Mouse (Mus musculus) E14TG2a.4 (cell line): Measurements from ENCODE around the gene Plekhg5.

Source experiments
- H3K27me3 ChIP-seq: 2 replicates; pipeline ENCODE4 v1.6.1; 2014; ENCODE audit warnings: low read length, control low read depth; ENCODE audit not compliant: insufficient read depth
- H3K36me3 ChIP-seq: 2 replicates; pipeline ENCODE4 v1.6.1; 2014; ENCODE audit warnings: low read length, control low read depth; ENCODE audit not compliant: insufficient read depth
- H3K4me1 ChIP-seq: replicated peaks from 2 replicates; pipeline ENCODE4 v1.6.1; 2014; ENCODE audit warnings: low read depth, low read length, control low read depth
- H3K4me3 ChIP-seq: replicated peaks from 2 replicates; pipeline ENCODE4 v1.5.1; 2014; ENCODE audit warnings: mild to moderate bottlenecking, low read length
- H3K9me3 ChIP-seq: 2 replicates; pipeline ENCODE4 v1.6.1; 2014; ENCODE audit warnings: low read length, control low read depth
- CTCF ChIP-seq: conservative IDR thresholded peaks from 2 replicates; pipeline ENCODE4 v1.5.1; 2014; ENCODE audit warnings: low read length
- NANOG ChIP-seq: IDR thresholded peaks from 2 replicates; pipeline ENCODE4 v1.6.1; 2014; ENCODE audit warnings: borderline replicate concordance, low read length, mixed read lengths
- POU5F1 ChIP-seq: IDR thresholded peaks from 2 replicates; pipeline ENCODE4 v1.6.1; 2014; ENCODE audit warnings: low read length, borderline replicate concordance

Plekhg5 gene

GRCm38 (mm10) chr4:152072121-152072601 is at the start of gene Plekhg5:
Plekhg5 (plus strand) TSS chr4:152072498.
- 0 out of 2 replicates have a peak within 1 kb of the TSS, but pooled peaks have one; percentile 7 for H3K4me3 ChIP-seq
- H3K27me3 ChIP-seq, result peaks cover 18% of the 10 kb centered on the region
- TF ChIP-seq NANOG (no peak), POU5F1 (no peak), CTCF (no peak)
- no peaks in the 10 kb centered on the region for H3K9me3 ChIP-seq
- H3K36me3 ChIP-seq, result no peaks in the 10 kb centered on the region
- H3K4me1 ChIP-seq, result peaks cover 37% of the 10 kb centered on the region

DNA sequence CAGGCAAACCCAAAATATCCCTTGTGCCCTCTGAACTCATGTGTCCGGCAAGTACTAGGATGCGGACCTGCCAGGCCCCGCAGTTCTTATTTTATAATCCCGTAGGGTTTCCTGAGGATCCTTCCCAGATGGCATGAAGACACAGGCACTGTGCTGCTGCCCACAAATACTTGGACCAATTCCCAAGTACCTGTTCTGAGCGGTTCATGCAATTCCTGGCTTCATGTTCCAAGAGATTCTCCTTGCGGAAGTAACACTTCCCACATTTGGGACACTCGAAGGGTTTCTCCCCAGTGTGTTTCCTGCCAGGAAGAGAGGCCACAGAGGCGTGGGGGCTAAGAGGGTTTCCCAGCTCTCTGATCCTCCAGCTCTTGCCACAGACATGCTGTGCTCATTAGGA is 49.8 kb upstream of the Plekhg5 start:
- peaks cover 81% of the 10 kb centered on the region for H3K4me1 ChIP-seq
- H3K9me3 ChIP-seq, result no peaks in the 10 kb centered on the region
- H3K4me3 ChIP-seq, result no peak overlapping the region
- no peaks in the 10 kb centered on the region for H3K27me3 ChIP-seq
- H3K36me3 ChIP-seq, result peaks cover 92% of the 10 kb centered on the region
- TF ChIP-seq NANOG, result no peak

DNA sequence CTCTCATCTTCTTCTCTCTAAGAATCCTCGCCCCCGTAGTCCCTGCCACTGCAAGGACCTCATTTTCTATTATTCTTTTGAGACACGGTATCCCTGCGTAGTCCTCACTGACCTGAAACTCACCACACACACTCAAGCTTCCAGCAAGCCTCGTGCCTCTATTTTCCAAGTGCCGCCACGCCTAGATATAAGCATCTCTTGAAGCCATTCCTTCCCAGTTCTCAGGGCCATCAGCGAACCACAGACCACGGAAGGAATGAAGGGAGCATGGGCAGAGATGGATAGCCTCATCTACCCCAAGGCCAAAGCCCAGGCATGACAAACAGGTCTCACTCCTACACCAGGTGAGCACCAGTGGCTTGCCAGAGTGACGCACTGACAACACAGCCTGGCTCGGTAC is 47.8 kb upstream of the Plekhg5 start:
- peaks cover 72% of the 10 kb centered on the region for H3K36me3 ChIP-seq
- no peak for TF ChIP-seq NANOG
- TF ChIP-seq POU5F1, result no peak
- no peak for TF ChIP-seq CTCF
- no peaks in the 10 kb centered on the region for H3K27me3 ChIP-seq
- peaks cover 84% of the 10 kb centered on the region for H3K4me1 ChIP-seq
- no peaks in the 10 kb centered on the region for H3K9me3 ChIP-seq
- no peak overlapping the region for H3K4me3 ChIP-seq

- H3K4me1 ChIP-seq, result peaks cover 80% of the 10 kb centered on the region
- H3K36me3 ChIP-seq, result peaks cover 52% of the 10 kb centered on the region
- peak overlapping the region; percentile 96 for H3K4me3 ChIP-seq
- peaks cover 7% of the 10 kb centered on the region for H3K27me3 ChIP-seq
- TF ChIP-seq NANOG, result no peak
- TF ChIP-seq POU5F1, result no peak
- TF ChIP-seq CTCF, result no peak
- H3K9me3 ChIP-seq, result no peaks in the 10 kb centered on the region
Observed at GRCm38 (mm10) chr4:152026751-152027508, 45.4 kb upstream of the Plekhg5 start.

DNA sequence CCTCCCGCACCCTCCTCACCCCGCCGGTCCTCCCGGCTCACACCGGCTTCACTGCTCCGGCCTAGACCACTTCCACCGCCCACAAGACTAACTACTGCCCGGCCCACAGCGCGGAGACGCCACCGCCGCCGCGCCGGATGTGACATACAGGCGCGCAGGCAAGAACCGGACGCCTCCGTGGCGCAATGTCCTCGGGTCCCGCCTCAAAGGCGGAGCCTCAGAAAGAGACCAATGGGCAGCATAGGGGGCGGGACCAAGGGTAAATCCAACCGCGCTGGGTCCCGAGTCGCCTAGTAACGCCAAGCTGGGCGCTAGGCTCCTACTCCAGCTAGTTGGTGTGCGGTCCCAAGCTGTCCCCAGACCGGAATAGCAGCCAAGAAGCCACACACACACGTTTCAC is 44.8 kb upstream of the Plekhg5 start, which contains the start of gene Zbtb48:
TSS of gene Zbtb48 (minus strand) at position 148 of the 400 bp plus-strand sequence.
- H3K36me3 ChIP-seq, result peaks cover 46% of the 10 kb centered on the region
- H3K9me3 ChIP-seq, result no peaks in the 10 kb centered on the region
- H3K4me3 ChIP-seq, result peak within 1 kb of the TSS; percentile 96
- peaks cover 80% of the 10 kb centered on the region for H3K4me1 ChIP-seq
- TF ChIP-seq POU5F1 (no peak), CTCF (no peak), NANOG (no peak)
- peaks cover 12% of the 10 kb centered on the region for H3K27me3 ChIP-seq

DNA sequence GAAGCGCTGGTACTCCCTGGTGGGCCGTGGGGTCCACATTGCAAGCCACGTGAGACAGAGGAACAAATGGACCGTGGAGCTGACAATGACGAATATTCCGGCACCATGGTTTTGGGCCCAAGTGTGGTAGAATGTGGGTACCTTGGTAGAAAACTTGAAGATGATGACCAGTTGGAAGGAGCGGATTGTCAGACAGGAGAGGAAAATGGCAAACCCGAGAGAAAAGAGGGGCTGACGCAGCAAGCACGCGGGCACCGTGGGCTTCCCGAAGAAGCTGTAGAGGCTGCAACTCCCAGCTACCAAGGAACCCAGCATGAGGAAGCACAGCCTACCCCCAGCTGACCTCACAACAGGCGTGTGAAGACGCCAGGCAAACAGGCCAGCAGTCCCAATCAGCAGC is 43.8 kb upstream of the Plekhg5 start:
- TF ChIP-seq NANOG (no peak), CTCF (no peak), POU5F1 (no peak)

GRCm38 (mm10) chr4:152029087-152029486 is 43.2 kb upstream of the Plekhg5 start:
- no peak for TF ChIP-seq POU5F1
- peak; percentile 6; the same call in 1 of the 2 replicates for TF ChIP-seq CTCF
- no peaks in the 10 kb centered on the region for H3K9me3 ChIP-seq
- H3K36me3 ChIP-seq, result peaks cover 32% of the 10 kb centered on the region

More for the DNA sequence above, 43.8 kb upstream of the Plekhg5 start:
- H3K27me3 ChIP-seq, result peaks cover 16% of the 10 kb centered on the region
- H3K9me3 ChIP-seq, result no peaks in the 10 kb centered on the region
- H3K4me1 ChIP-seq, result peaks cover 81% of the 10 kb centered on the region
- H3K36me3 ChIP-seq, result peaks cover 37% of the 10 kb centered on the region
- peak overlapping the region; percentile 96 for H3K4me3 ChIP-seq

GRCm38 (mm10) chr4:152029997-152030396 is 42.3 kb upstream of the Plekhg5 start:
- Histone ChIP-seq H3K9me3 (no peaks in the 10 kb centered on the region), H3K4me1 (peaks cover 74% of the 10 kb centered on the region), H3K27me3 (peaks cover 26% of the 10 kb centered on the region), H3K4me3 (no peak overlapping the region), H3K36me3 (peaks cover 23% of the 10 kb centered on the region)
- TF ChIP-seq POU5F1 (no peak), CTCF (no peak; the same call in 1 of the 2 replicates), NANOG (no peak)

More at GRCm38 (mm10) chr4:152029087-152029486, 43.2 kb upstream of the Plekhg5 start:
- no peak overlapping the region for H3K4me3 ChIP-seq
- peaks cover 22% of the 10 kb centered on the region for H3K27me3 ChIP-seq
- H3K4me1 ChIP-seq, result peaks cover 83% of the 10 kb centered on the region

DNA sequence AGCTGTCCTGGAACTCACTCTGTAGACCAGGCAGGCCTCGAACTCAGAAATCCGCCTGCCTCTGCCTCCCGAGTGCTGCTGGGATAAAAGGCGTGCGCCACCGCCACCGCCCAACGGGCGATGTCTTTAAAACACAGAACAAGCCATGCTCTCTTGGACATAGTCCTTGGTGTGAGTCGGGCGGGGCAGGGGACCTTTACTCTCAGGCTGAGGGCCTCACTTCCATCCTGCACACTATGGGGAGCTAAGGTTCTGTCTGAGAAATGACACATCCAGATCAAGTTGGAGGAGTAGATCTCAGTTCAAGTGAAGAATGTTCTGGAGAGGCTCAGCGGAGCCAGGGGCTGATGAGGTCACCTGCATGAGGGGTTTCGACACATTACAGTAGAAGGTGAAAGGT is 39.4 kb upstream of the Plekhg5 start:
- peaks cover 5% of the 10 kb centered on the region; the same call in 1 of the 2 replicates for H3K36me3 ChIP-seq
- H3K4me1 ChIP-seq, result peaks cover 66% of the 10 kb centered on the region
- TF ChIP-seq POU5F1 (no peak), NANOG (no peak), CTCF (no peak)

More for the DNA sequence above, 39.4 kb upstream of the Plekhg5 start:
- no peaks in the 10 kb centered on the region for H3K9me3 ChIP-seq
- peak overlapping the region; percentile 74 for H3K4me3 ChIP-seq
- H3K27me3 ChIP-seq, result peaks cover 26% of the 10 kb centered on the region
